Mouse (Mus musculus): ENCODE measurements around the gene 4930519G04Rik. TPM values are rescaled to one million over a fixed set of nuclear protein-coding genes. Genes with fewer than 3 reads are reported as not detected.
A peak's percentile ranks its signal among the peaks of the same experiment; 100 is the strongest.
"Not testable (repeated sequence)": the region's sequence is repeated elsewhere in the genome, so short reads cannot be mapped to it uniquely, and the experiment has no call there.

4930519G04Rik gene
- total RNA-seq, 2 experiments from 2014 or later, result not detected

DNA sequence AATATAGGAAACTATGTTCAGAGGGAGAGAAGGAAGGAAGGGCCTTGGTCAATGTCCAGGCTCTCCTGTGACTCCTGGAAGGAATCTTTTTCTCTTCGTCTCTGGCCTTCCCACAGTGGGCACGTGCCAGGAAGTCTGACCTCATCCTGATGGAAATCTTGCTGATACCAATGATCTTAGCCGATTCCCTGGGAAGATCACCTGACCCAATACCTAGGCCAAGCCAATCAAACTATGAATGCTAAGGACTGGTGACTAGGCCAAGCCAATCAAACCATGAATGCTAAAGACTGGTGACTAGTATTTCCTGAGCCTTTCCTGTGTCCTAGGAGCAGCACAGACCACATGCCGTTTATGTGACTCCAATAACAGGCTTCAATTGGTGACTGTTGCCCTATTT, 60.2 kb downstream of the 4930519G04Rik start:
- no peak for DNase-seq

DNA sequence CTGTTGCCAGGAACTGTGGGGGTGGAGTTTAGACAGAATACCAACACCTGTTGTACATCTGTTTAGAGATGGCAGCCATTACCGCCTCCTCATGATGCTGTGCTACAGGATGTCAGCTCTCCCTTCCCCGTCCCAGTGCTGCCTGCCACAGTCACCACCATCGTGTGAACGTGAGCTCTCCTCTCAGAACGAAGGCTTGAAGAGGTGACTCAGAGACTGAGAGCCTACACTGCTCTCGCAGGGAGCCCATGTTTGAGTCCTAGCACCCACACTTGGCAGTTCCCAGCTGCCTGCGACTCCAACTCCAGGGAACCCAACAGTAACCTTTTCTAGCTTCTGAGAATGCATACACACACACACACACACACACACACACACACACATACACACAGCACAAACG, 61.4 kb downstream of the 4930519G04Rik start:
- no peak for DNase-seq

- no peak for DNase-seq
Observed at GRCm38 (mm10) chr5:114915854-114916253, 62.4 kb downstream of the 4930519G04Rik start.

- DNase-seq, result no peak
Observed at GRCm38 (mm10) chr5:114916777-114917176, 63.3 kb downstream of the 4930519G04Rik start.

GRCm38 (mm10) chr5:114917357-114917756, 63.9 kb downstream of the 4930519G04Rik start:
- DNase-seq, result not testable (repeated sequence)

DNA sequence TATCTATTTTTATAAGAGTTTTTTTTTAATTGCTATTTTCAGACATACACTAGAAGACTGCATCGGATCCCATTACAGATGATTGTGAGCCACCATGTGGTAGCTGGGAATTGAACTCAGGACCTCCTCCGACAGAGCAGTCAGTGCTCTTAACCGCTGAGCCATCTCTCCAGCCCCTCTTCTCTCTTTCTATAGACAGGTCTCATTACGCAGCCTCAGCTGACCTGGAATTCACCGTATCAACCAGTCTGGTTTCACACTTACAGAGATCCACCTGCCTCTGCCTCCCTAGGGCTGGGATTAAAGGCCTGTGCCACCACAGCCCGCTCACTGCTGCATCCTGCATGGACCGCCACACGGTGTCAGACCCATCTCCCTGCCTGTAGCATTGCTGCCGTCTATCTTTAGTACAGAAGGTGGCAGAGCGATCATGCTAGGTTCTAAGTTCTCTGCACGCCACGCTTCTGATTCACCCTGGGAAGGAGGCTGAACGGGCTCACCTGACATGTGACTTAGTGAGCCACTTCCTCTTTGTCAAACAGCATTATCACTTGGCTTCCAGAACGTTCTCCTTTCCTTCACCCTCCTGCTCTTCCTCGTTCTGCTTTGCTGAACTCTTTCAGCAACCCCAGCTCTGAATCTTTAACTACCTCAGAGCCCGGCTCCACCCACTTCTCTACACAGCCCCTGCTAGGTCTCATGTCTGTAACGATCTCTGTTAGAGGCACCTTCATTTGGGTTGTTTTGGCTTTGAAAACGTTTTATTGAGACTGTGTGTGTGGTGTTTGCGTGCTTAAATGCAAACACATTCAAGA, 68.3 kb downstream of the 4930519G04Rik start:
- no peak for DNase-seq

- DNase-seq, result no peak
Observed at GRCm38 (mm10) chr5:114922366-114922731, 68.9 kb downstream of the 4930519G04Rik start.

GRCm38 (mm10) chr5:114922998-114923473, 69.6 kb downstream of the 4930519G04Rik start, which contains the start of gene Oasl1:
TSS of gene Oasl1 (plus strand) at chr5:114923240.
- peak; percentile 65 for DNase-seq

- DNase-seq, result no peak
Observed at GRCm38 (mm10) chr5:114926153-114926684, 72.8 kb downstream of the 4930519G04Rik start.

GRCm38 (mm10) chr5:114926753-114927152, 73.3 kb downstream of the 4930519G04Rik start:
- no peak for DNase-seq

- DNase-seq, result no peak
Observed at GRCm38 (mm10) chr5:114931626-114932025, 78.2 kb downstream of the 4930519G04Rik start.

DNA sequence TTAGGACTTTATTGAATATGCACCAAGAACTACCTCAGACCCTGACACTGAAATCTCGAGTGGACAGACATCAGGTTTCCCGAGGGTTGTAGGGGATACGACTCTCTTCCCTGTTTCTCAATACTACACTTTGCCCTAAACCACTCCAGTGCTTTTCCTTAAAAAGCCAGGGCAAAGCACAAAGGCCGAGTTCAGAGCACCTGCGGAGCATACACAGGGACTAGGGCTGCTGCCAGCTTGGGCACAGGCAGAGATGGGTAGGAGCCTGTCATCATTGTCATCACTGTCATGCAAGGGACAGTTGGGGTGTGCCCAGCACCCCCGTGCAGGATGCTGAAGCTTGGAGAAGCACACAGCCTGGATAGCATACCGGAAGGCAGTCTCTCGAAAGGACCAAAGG, 79.7 kb downstream of the 4930519G04Rik start:
- DNase-seq, result no peak

Small RNA genes lying within 50 kb of the gene (microRNA-seq; reads per million reads assigned to microRNA genes)
- gene Mir6240, result 17.5 reads per million, percentile 25 among the genes with 10 or more reads in this experiment

Other genes starting within 250 kb of the 4930519G04Rik start
- 1 to 10 TPM; 2.8 to 2.9 TPM for gene Trpv4, start 195.2 kb upstream of the 4930519G04Rik start, total RNA-seq (2021)
- 10 to 100 TPM; 31.2 to 38.3 TPM for gene Gltp, start 162.7 kb upstream of the 4930519G04Rik start, total RNA-seq (2021)
- gene Tchp, start 145.9 kb upstream of the 4930519G04Rik start, total RNA-seq (2021), result 10 to 100 TPM in 1 of 2 experiments, 1 to 10 TPM in 1; 5.7 to 11.7 TPM
- gene Ankrd13a, start 79.0 kb upstream of the 4930519G04Rik start, total RNA-seq (2021), result 10 to 100 TPM; 91.7 to 95.0 TPM
- 10 to 100 TPM; 45.3 to 63.5 TPM for gene Git2, start 78.1 kb upstream of the 4930519G04Rik start, total RNA-seq (2021)
- gene 1500011B03Rik, start 30.2 kb upstream of the 4930519G04Rik start, total RNA-seq (2021), result 10 to 100 TPM; 39.1 to 55.8 TPM
- gene Gm9936, start 5.0 kb downstream of the 4930519G04Rik start, total RNA-seq (2021), result under 1 TPM in 1 of 2 experiments, not detected in 1; 0.21 TPM
- gene Oasl2, start 43.3 kb downstream of the 4930519G04Rik start, total RNA-seq (2021), result 1 to 10 TPM; 4.3 to 8.2 TPM
- 1 to 10 TPM in 1 of 2 experiments, under 1 TPM in 1; 0.70 to 1.5 TPM for gene Oasl1, start 69.6 kb downstream of the 4930519G04Rik start, total RNA-seq (2021)
- gene 2210016L21Rik, start 88.5 kb downstream of the 4930519G04Rik start, total RNA-seq (2021), result 10 to 100 TPM; 34.3 to 35.8 TPM
- 1 to 10 TPM; 1.7 to 3.3 TPM for gene Hnf1a, start 117.4 kb downstream of the 4930519G04Rik start, total RNA-seq (2021)
- 10 to 100 TPM; 54.7 to 63.1 TPM for gene Sppl3, start 157.5 kb downstream of the 4930519G04Rik start, total RNA-seq (2021)
- gene Gm10401, start 244.6 kb downstream of the 4930519G04Rik start, total RNA-seq (2021), result not detected

Measured in adrenal gland, postnatal 10 days (tissue).